In genomic region chr9:38954124-38954416, GRCm38 (mm10) we compare ENCODE assay signal across 14 mouse cellular contexts. TPM values are rescaled to one million over a fixed set of nuclear protein-coding genes. Genes with fewer than 3 reads are reported as not detected.
DNase-seq lines count a peak whose midpoint lies in the region; ATAC-seq and TF ChIP-seq lines count a peak whose summit lies in the region.
"Had no signal": no experiment of that assay in that cellular context is flagged by ENCODE, and none has a peak within 500 bp of the region (broad histone marks: within the 10 kb centered on the region; RNA-seq: fewer than 3 reads in every experiment).

No protein-coding gene starts in this region.

- H3K4me2 ChIP-seq in embryonic facial prominence, embryonic 11.5 days (ENCODE audit: low read depth, low read length): no peak overlapping the region
- 0 out of 2 replicates have a peak overlapping the region, but pooled peaks have one; percentile 10 for H3K4me2 ChIP-seq in kidney, postnatal 0 days (ENCODE audit: low read length)
- H3K4me2 ChIP-seq: heart, embryonic 11.5 days; midbrain, embryonic 15.5 days had no signal

- no peaks in the 10 kb centered on the region for H3K36me3 ChIP-seq in embryonic facial prominence, embryonic 11.5 days (replicated peaks; ENCODE audit: control insufficient read depth, insufficient read depth, low read depth, low read length)
- no peaks in the 10 kb centered on the region for H3K36me3 ChIP-seq in embryonic facial prominence, embryonic 10.5 days (replicated peaks)
- no peaks in the 10 kb centered on the region for H3K36me3 ChIP-seq in kidney, postnatal 0 days (ENCODE audit: insufficient read depth, low read length)
- H3K36me3 ChIP-seq: midbrain, embryonic 15.5 days had no signal

- H3K9me3 ChIP-seq in embryonic facial prominence, embryonic 11.5 days (replicated peaks; ENCODE audit: control insufficient read depth, low read length): no peaks in the 10 kb centered on the region
- H3K9me3 ChIP-seq in embryonic facial prominence, embryonic 10.5 days: no peaks in the 10 kb centered on the region
- no peaks in the 10 kb centered on the region for H3K9me3 ChIP-seq in kidney, postnatal 0 days (replicated peaks; ENCODE audit: low read length)
- H3K9me3 ChIP-seq: midbrain, embryonic 15.5 days had no signal

- DNase-seq in embryonic facial prominence, embryonic 11.5 days (ENCODE audit: low spot score): peak; percentile 23
- no peak for DNase-seq in embryonic facial prominence, embryonic 10.5 days (ENCODE audit: low spot score)
- peak; percentile 41 for DNase-seq in kidney, postnatal 0 days (ENCODE audit: low spot score)
- no peak for DNase-seq in kidney, postnatal 25 days
- DNase-seq in MEL-GATA-1-ER (ENCODE audit: extremely low read depth, low read depth): peak; percentile 56
- peak; percentile 33 for DNase-seq in mesoderm, embryonic 11.5 days (ENCODE audit: low read depth, low spot score)
- DNase-seq in cerebellum, adult 11-12 months: no peak
- DNase-seq: cerebellum, adult 8-10 months; lung, adult 18-20 months had no signal

- ATAC-seq in embryonic facial prominence, embryonic 11.5 days (replicated peaks; ENCODE audit: insufficient number of reproducible peaks, low FRiP score, low TSS enrichment, low read depth): no peak
- ATAC-seq in kidney, postnatal 0 days (replicated peaks; ENCODE audit: low FRiP score, low read depth): no peak
- no peak for ATAC-seq in activated CD4-positive, CD25-positive, alpha-beta regulatory T cell, adult 4 months
- ATAC-seq: midbrain, embryonic 15.5 days had no signal

- peak; percentile 43 for TF ChIP-seq CTCF in kidney, postnatal 0 days (IDR thresholded peaks at IDR 0.05; ENCODE audit: low read depth)

- H3K4me3 ChIP-seq in embryonic facial prominence, embryonic 11.5 days (ENCODE audit: low read depth, low read length): no peak overlapping the region
- no peak overlapping the region for H3K4me3 ChIP-seq in embryonic facial prominence, embryonic 10.5 days
- H3K4me3 ChIP-seq in kidney, postnatal 0 days (replicated peaks; ENCODE audit: low read depth, low read length): no peak overlapping the region
- H3K4me3 ChIP-seq: midbrain, embryonic 15.5 days had no signal

- no peaks in the 10 kb centered on the region for H3K27me3 ChIP-seq in embryonic facial prominence, embryonic 11.5 days (ENCODE audit: control insufficient read depth, insufficient read depth, low read length)
- H3K27me3 ChIP-seq in embryonic facial prominence, embryonic 10.5 days (replicated peaks; ENCODE audit: low read depth, poor library complexity, severe bottlenecking): no peaks in the 10 kb centered on the region
- no peaks in the 10 kb centered on the region for H3K27me3 ChIP-seq in kidney, postnatal 0 days (ENCODE audit: insufficient read depth, low read length)
- H3K27me3 ChIP-seq: midbrain, embryonic 15.5 days had no signal

- no peak overlapping the region for H3K9ac ChIP-seq in embryonic facial prominence, embryonic 11.5 days (replicated peaks; ENCODE audit: low read length)
- no peak overlapping the region for H3K9ac ChIP-seq in kidney, postnatal 0 days (ENCODE audit: low read depth, low read length)
- H3K9ac ChIP-seq: midbrain, embryonic 15.5 days had no signal

- WGBS in embryonic facial prominence, embryonic 11.5 days: 82% methylated on average over 4 of the region's 4 CpGs
- WGBS in embryonic facial prominence, embryonic 10.5 days: 88% methylated on average over 4 of the region's 4 CpGs
- WGBS in kidney, postnatal 0 days: 75% methylated on average over 4 of the region's 4 CpGs

- no peak overlapping the region for H3K27ac ChIP-seq in embryonic facial prominence, embryonic 11.5 days (replicated peaks; ENCODE audit: low read depth, low read length)
- no peak overlapping the region for H3K27ac ChIP-seq in embryonic facial prominence, embryonic 10.5 days (replicated peaks)
- no peak overlapping the region for H3K27ac ChIP-seq in kidney, postnatal 0 days
- H3K27ac ChIP-seq: midbrain, embryonic 15.5 days had no signal

- H3K4me1 ChIP-seq in embryonic facial prominence, embryonic 11.5 days (ENCODE audit: control insufficient read depth, insufficient read depth, low read length): no peaks in the 10 kb centered on the region
- no peaks in the 10 kb centered on the region for H3K4me1 ChIP-seq in embryonic facial prominence, embryonic 10.5 days
- no peaks in the 10 kb centered on the region for H3K4me1 ChIP-seq in kidney, postnatal 0 days (replicated peaks; ENCODE audit: insufficient read depth, low read length)
- H3K4me1 ChIP-seq: midbrain, embryonic 15.5 days had no signal

RNA-seq across cellular contexts. Expression of gene Olfr933, which starts 18.0 kb away (rescaled TPM):
- polyA plus RNA-seq in embryonic facial prominence, embryonic 11.5 days (2014; fragmentation: Nextera tagmentation; extraction: Ambion mirVana): not detected in 2 replicates
- polyA plus RNA-seq in embryonic facial prominence, embryonic 10.5 days (2016; fragmentation: Nextera tagmentation; extraction: Ambion mirVana): not detected in 2 replicates
- not detected in 2 replicates for polyA plus RNA-seq in kidney, postnatal 0 days (2015; fragmentation: Nextera tagmentation; extraction: Ambion mirVana)
- not detected for polyA plus RNA-seq in activated CD4-positive, CD25-positive, alpha-beta regulatory T cell, adult 4 months (2017; shearing (Covaris generic))
- polyA plus RNA-seq: heart, embryonic 11.5 days; intestine, embryonic 14.5 days; midbrain, embryonic 15.5 days; urinary bladder, adult 2 months had no signal

RNA-seq across cellular contexts. Expression of gene Olfr930, which starts 24.5 kb away (rescaled TPM):
- polyA plus RNA-seq in embryonic facial prominence, embryonic 11.5 days (2014; fragmentation: Nextera tagmentation; extraction: Ambion mirVana): not detected in 2 replicates
- polyA plus RNA-seq in embryonic facial prominence, embryonic 10.5 days (2016; fragmentation: Nextera tagmentation; extraction: Ambion mirVana): not detected in 2 replicates
- polyA plus RNA-seq in kidney, postnatal 0 days (2015; fragmentation: Nextera tagmentation; extraction: Ambion mirVana): not detected in 2 replicates
- not detected for polyA plus RNA-seq in activated CD4-positive, CD25-positive, alpha-beta regulatory T cell, adult 4 months (2017; shearing (Covaris generic))
- polyA plus RNA-seq: heart, embryonic 11.5 days; intestine, embryonic 14.5 days; midbrain, embryonic 15.5 days; urinary bladder, adult 2 months had no signal

RNA-seq across cellular contexts. Expression of gene Olfr934, which starts 34.0 kb away (rescaled TPM):
- polyA plus RNA-seq in embryonic facial prominence, embryonic 11.5 days (2014; fragmentation: Nextera tagmentation; extraction: Ambion mirVana): not detected in 2 replicates
- not detected in 2 replicates for polyA plus RNA-seq in embryonic facial prominence, embryonic 10.5 days (2016; fragmentation: Nextera tagmentation; extraction: Ambion mirVana)
- polyA plus RNA-seq in kidney, postnatal 0 days (2015; fragmentation: Nextera tagmentation; extraction: Ambion mirVana): not detected in 2 replicates
- not detected for polyA plus RNA-seq in activated CD4-positive, CD25-positive, alpha-beta regulatory T cell, adult 4 months (2017; shearing (Covaris generic))
- polyA plus RNA-seq: heart, embryonic 11.5 days; intestine, embryonic 14.5 days; midbrain, embryonic 15.5 days; urinary bladder, adult 2 months had no signal

RNA-seq across cellular contexts. Expression of gene Olfr935, which starts 45.4 kb away (rescaled TPM):
- not detected in 2 replicates for polyA plus RNA-seq in embryonic facial prominence, embryonic 11.5 days (2014; fragmentation: Nextera tagmentation; extraction: Ambion mirVana)
- not detected in 2 replicates for polyA plus RNA-seq in embryonic facial prominence, embryonic 10.5 days (2016; fragmentation: Nextera tagmentation; extraction: Ambion mirVana)
- polyA plus RNA-seq in kidney, postnatal 0 days (2015; fragmentation: Nextera tagmentation; extraction: Ambion mirVana): not detected in 2 replicates
- not detected for polyA plus RNA-seq in activated CD4-positive, CD25-positive, alpha-beta regulatory T cell, adult 4 months (2017; shearing (Covaris generic))
- polyA plus RNA-seq: heart, embryonic 11.5 days; intestine, embryonic 14.5 days; midbrain, embryonic 15.5 days; urinary bladder, adult 2 months had no signal

Comparison
In these comparisons a context has a peak if more than half of its experiments do, and no peak if none do; other contexts are left out.
1. DNase-seq: peak in embryonic facial prominence, embryonic 11.5 days (single experiment), kidney, postnatal 0 days (single experiment), MEL-GATA-1-ER (single experiment) and mesoderm, embryonic 11.5 days (single experiment); none in embryonic facial prominence, embryonic 10.5 days (single experiment), kidney, postnatal 25 days (0 of 2) and cerebellum, adult 11-12 months (single experiment).